Mouse (Mus musculus): ENCODE measurements around the gene Ints4. TPM values are rescaled to one million over a fixed set of nuclear protein-coding genes. Genes with fewer than 3 reads are reported as not detected.

Ints4 gene
- total RNA-seq, 1 experiment = 64.2 TPM

DNA sequence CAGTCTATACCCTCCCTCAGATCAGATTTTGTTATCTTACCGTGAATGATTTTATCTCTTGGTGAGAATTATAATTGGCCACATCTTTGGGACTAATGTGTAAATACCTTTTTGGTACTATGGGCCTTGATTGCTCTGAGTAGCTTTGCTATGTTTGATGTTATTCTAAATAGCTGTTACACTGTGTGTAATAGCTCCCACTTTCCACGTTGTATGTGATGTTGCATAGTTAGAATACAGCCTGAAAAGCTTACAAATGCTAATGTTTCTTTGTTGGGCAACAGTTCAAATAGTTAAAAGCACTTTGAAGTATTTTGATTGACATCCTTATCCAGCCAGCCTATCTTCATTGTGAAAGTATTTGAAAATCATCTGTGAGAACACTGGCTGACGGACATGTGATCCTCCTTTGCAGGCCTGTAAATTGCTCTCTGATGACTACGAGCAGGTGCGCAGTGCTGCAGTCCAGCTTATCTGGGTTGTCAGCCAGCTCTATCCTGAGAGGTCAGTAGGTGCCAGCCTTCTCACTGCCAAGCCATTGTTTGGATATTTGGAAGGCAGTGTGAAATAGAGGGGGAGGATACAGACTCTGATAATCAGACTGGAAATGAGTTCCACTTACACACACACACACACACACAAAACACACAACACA is 19.9 kb downstream of the Ints4 start:
- no peak for DNase-seq (ENCODE audit: low read depth, low spot score)
- Histone ChIP-seq H3K9ac (ENCODE audit: insufficient read depth, low read depth, low read length, poor library complexity, severe bottlenecking) (no peak overlapping the region), H3K27ac (ENCODE audit: insufficient read depth, low read depth, low read length, poor library complexity, severe bottlenecking) (no peak overlapping the region), H3K9me3 (ENCODE audit: control insufficient read depth, insufficient read depth, low read depth, low read length) (no peaks in the 10 kb centered on the region), H3K36me3 (ENCODE audit: control insufficient read depth, insufficient read depth, low read length, poor library complexity, severe bottlenecking) (peaks cover 5% of the 10 kb centered on the region; the same call in 1 of the 2 replicates), H3K4me3 (ENCODE audit: insufficient read depth in 1 of 2, low read depth in 1 of 2, low read length in 2 of 2, poor library complexity in 1 of 2, severe bottlenecking in 1 of 2) (no peak overlapping the region), H3K4me1 (ENCODE audit: control insufficient read depth in 2 of 2, insufficient read depth in 2 of 2, low read length in 2 of 2, poor library complexity in 1 of 2) (no peaks in the 10 kb centered on the region)
- in situ Hi-C loops (cut with MboI; ENCODE audit: low sequenced_read_pairs in 2 of 2, unreplicated experiment in 2 of 2) = no loop called here
- TF ChIP-seq ZC3H11A (IDR thresholded peaks at IDR 0.05; ENCODE audit: borderline replicate concordance, low read depth, low read length) (no peak), HCFC1 (IDR thresholded peaks at IDR 0.05; ENCODE audit: borderline replicate concordance, insufficient read depth, low read length) (no peak), ZNF384 (IDR thresholded peaks at IDR 0.05; ENCODE audit: low read depth, low read length) (no peak), CHD2 (IDR thresholded peaks at IDR 0.05; ENCODE audit: low read depth, low read length) (no peak), MAFK (IDR thresholded peaks at IDR 0.05; ENCODE audit: insufficient read depth, low read depth, low read length) (no peak)

DNA sequence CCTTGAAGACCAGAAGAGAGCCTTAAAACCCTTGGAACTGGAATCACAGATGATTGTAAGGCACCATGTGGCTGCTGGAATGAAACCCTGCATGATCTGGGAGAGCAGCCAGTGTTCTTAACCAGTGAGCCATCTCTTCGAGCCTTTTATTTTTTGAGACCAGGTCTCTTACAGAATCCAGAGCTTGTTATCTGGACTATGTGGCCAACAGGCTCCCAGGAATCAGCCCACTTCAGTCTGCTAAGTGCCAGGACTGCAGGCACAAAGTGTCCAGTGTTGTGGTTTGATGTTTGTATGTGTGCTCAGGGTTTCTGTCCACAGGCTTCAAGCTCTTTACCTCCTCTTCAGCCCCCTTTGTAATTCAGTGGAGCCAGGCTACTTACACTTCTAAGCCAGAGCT is 34.0 kb downstream of the Ints4 start:
- H3K36me3 ChIP-seq (ENCODE audit: control insufficient read depth, insufficient read depth, low read length, poor library complexity, severe bottlenecking) = peaks cover 18% of the 10 kb centered on the region
- in situ Hi-C loops (cut with MboI; ENCODE audit: low sequenced_read_pairs in 2 of 2, unreplicated experiment in 2 of 2) = no loop called here
- H3K4me1 ChIP-seq (ENCODE audit: control insufficient read depth in 2 of 2, insufficient read depth in 2 of 2, low read length in 2 of 2, poor library complexity in 1 of 2) = no peaks in the 10 kb centered on the region

DNA sequence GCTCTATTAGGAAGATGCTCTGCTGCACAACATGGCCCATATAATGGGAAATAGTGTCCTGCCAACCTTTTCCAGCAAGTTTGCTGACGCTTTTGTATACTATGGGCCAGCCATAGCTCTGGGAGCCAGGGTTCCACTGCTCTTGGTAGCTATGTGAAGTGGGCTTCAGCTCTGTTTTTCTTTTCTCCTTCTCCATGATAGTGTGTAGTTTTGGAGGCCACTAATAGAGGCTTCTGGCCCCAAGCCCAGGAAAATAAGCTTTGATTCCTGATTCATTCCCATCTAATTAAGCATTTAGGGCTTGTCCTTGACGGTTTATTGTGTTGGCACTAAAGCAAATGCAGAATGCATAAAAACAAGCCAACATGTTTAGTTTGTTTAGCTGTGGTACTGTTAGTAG is 39.2 kb downstream of the Ints4 start:
- TF ChIP-seq MAFK (IDR thresholded peaks at IDR 0.05; ENCODE audit: insufficient read depth, low read depth, low read length) = no peak
- no peak for TF ChIP-seq HCFC1 (IDR thresholded peaks at IDR 0.05; ENCODE audit: borderline replicate concordance, insufficient read depth, low read length)
- TF ChIP-seq CHD2 (IDR thresholded peaks at IDR 0.05; ENCODE audit: low read depth, low read length) = no peak
- TF ChIP-seq ZNF384 (IDR thresholded peaks at IDR 0.05; ENCODE audit: low read depth, low read length) = no peak
- no peak for TF ChIP-seq ZC3H11A (IDR thresholded peaks at IDR 0.05; ENCODE audit: borderline replicate concordance, low read depth, low read length)
- Histone ChIP-seq H3K9me3 (ENCODE audit: control insufficient read depth, insufficient read depth, low read depth, low read length) (no peaks in the 10 kb centered on the region), H3K36me3 (ENCODE audit: control insufficient read depth, insufficient read depth, low read length, poor library complexity, severe bottlenecking) (peaks cover 11% of the 10 kb centered on the region), H3K27ac (ENCODE audit: insufficient read depth, low read depth, low read length, poor library complexity, severe bottlenecking) (no peak overlapping the region), H3K9ac (ENCODE audit: insufficient read depth, low read depth, low read length, poor library complexity, severe bottlenecking) (no peak overlapping the region), H3K4me3 (ENCODE audit: insufficient read depth in 1 of 2, low read depth in 1 of 2, low read length in 2 of 2, poor library complexity in 1 of 2, severe bottlenecking in 1 of 2) (no peak overlapping the region), H3K4me1 (ENCODE audit: control insufficient read depth in 2 of 2, insufficient read depth in 2 of 2, low read length in 2 of 2, poor library complexity in 1 of 2) (no peaks in the 10 kb centered on the region)
- in situ Hi-C loops (cut with MboI; ENCODE audit: low sequenced_read_pairs in 2 of 2, unreplicated experiment in 2 of 2) = no loop called here
- DNase-seq (ENCODE audit: low read depth, low spot score) = no peak

More for the DNA sequence above, 34.0 kb downstream of the Ints4 start:
- no peaks in the 10 kb centered on the region for H3K9me3 ChIP-seq (ENCODE audit: control insufficient read depth, insufficient read depth, low read depth, low read length)
- no peak for TF ChIP-seq MAFK (IDR thresholded peaks at IDR 0.05; ENCODE audit: insufficient read depth, low read depth, low read length)
- TF ChIP-seq CHD2 (IDR thresholded peaks at IDR 0.05; ENCODE audit: low read depth, low read length) = no peak
- no peak for TF ChIP-seq HCFC1 (IDR thresholded peaks at IDR 0.05; ENCODE audit: borderline replicate concordance, insufficient read depth, low read length)
- TF ChIP-seq ZC3H11A (IDR thresholded peaks at IDR 0.05; ENCODE audit: borderline replicate concordance, low read depth, low read length) = no peak
- TF ChIP-seq ZNF384 (IDR thresholded peaks at IDR 0.05; ENCODE audit: low read depth, low read length) = no peak
- no peak overlapping the region for H3K27ac ChIP-seq (ENCODE audit: insufficient read depth, low read depth, low read length, poor library complexity, severe bottlenecking)
- no peak overlapping the region for H3K4me3 ChIP-seq (ENCODE audit: insufficient read depth in 1 of 2, low read depth in 1 of 2, low read length in 2 of 2, poor library complexity in 1 of 2, severe bottlenecking in 1 of 2)
- no peak for DNase-seq (ENCODE audit: low read depth, low spot score)
- H3K9ac ChIP-seq (ENCODE audit: insufficient read depth, low read depth, low read length, poor library complexity, severe bottlenecking) = no peak overlapping the region

DNA sequence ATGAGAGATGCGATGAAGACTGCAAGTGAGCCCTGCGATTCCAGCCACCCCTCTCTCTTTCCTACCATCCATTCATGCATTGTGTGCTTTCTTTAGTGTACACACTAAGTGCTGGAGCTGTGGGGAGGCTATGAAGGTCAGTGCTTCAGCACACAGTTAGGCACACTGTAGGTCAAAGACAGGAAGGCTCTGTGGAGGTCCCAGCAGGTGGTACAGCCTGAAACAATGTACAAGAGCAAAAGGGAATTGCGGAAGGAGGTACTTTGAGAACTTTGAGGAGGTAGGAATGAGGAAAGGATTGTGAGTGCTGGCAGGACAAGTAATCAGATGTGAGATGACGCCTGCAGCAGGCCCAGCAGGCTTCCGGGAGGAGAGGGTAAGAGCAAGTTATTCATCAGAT is 54.8 kb downstream of the Ints4 start:
- TF ChIP-seq CHD2 (IDR thresholded peaks at IDR 0.05; ENCODE audit: low read depth, low read length) (no peak), ZC3H11A (IDR thresholded peaks at IDR 0.05; ENCODE audit: borderline replicate concordance, low read depth, low read length) (no peak), HCFC1 (IDR thresholded peaks at IDR 0.05; ENCODE audit: borderline replicate concordance, insufficient read depth, low read length) (no peak), MAFK (IDR thresholded peaks at IDR 0.05; ENCODE audit: insufficient read depth, low read depth, low read length) (no peak), ZNF384 (IDR thresholded peaks at IDR 0.05; ENCODE audit: low read depth, low read length) (no peak)
- Histone ChIP-seq H3K4me1 (ENCODE audit: control insufficient read depth in 2 of 2, insufficient read depth in 2 of 2, low read length in 2 of 2, poor library complexity in 1 of 2) (no peaks in the 10 kb centered on the region), H3K36me3 (ENCODE audit: control insufficient read depth, insufficient read depth, low read length, poor library complexity, severe bottlenecking) (peaks cover 32% of the 10 kb centered on the region), H3K9me3 (ENCODE audit: control insufficient read depth, insufficient read depth, low read depth, low read length) (no peaks in the 10 kb centered on the region), H3K4me3 (ENCODE audit: insufficient read depth in 1 of 2, low read depth in 1 of 2, low read length in 2 of 2, poor library complexity in 1 of 2, severe bottlenecking in 1 of 2) (no peak overlapping the region), H3K9ac (ENCODE audit: insufficient read depth, low read depth, low read length, poor library complexity, severe bottlenecking) (no peak overlapping the region), H3K27ac (ENCODE audit: insufficient read depth, low read depth, low read length, poor library complexity, severe bottlenecking) (no peak overlapping the region; the same call in 1 of the 2 replicates)
- peak; percentile 51 for DNase-seq (ENCODE audit: low read depth, low spot score)
- in situ Hi-C loops (cut with MboI; ENCODE audit: low sequenced_read_pairs in 2 of 2, unreplicated experiment in 2 of 2) = no loop called here
